Mouse (Mus musculus) frontal cortex, adult (tissue): ENCODE measurements around the gene Pip4k2a.

ENCODE experiments used
- ATAC-seq: cut with Nextera tagmentation; 2 replicates; pipeline ENCODE4 v1.9.2; 2017; ENCODE audit warnings: mild to moderate bottlenecking, moderate library complexity, mixed read lengths; ENCODE audit not compliant: low TSS enrichment

The Pip4k2a gene

GRCm38 (mm10) chr2:18979675-18980074, 18.3 kb downstream of the Pip4k2a start:
- peak; percentile 93 for ATAC-seq

GRCm38 (mm10) chr2:18979046-18979445, 18.9 kb downstream of the Pip4k2a start:
- no peak for ATAC-seq

- ATAC-seq: no peak
Measured at GRCm38 (mm10) chr2:18977201-18977805, 20.6 kb downstream of the Pip4k2a start.

GRCm38 (mm10) chr2:18976175-18976574, 21.8 kb downstream of the Pip4k2a start:
- ATAC-seq: no peak

- ATAC-seq: no peak
Measured at GRCm38 (mm10) chr2:18974882-18975645, 22.9 kb downstream of the Pip4k2a start.

GRCm38 (mm10) chr2:18971564-18971963, 26.4 kb downstream of the Pip4k2a start:
- ATAC-seq: no peak

- no peak for ATAC-seq
Measured at GRCm38 (mm10) chr2:18970461-18970860, 27.5 kb downstream of the Pip4k2a start.

- no peak for ATAC-seq
Measured at GRCm38 (mm10) chr2:18969066-18969681, 28.8 kb downstream of the Pip4k2a start.

GRCm38 (mm10) chr2:18967451-18968063, 30.4 kb downstream of the Pip4k2a start:
- no peak for ATAC-seq

GRCm38 (mm10) chr2:18966566-18966965, 31.4 kb downstream of the Pip4k2a start:
- ATAC-seq: no peak

GRCm38 (mm10) chr2:18965950-18966349, 32.0 kb downstream of the Pip4k2a start:
- no peak for ATAC-seq

- no peak for ATAC-seq
Measured at GRCm38 (mm10) chr2:18965108-18965507, 32.8 kb downstream of the Pip4k2a start.

GRCm38 (mm10) chr2:18963286-18964040, 34.5 kb downstream of the Pip4k2a start:
- ATAC-seq: no peak

- ATAC-seq: no peak
Measured at GRCm38 (mm10) chr2:18962502-18962901, 35.4 kb downstream of the Pip4k2a start.

GRCm38 (mm10) chr2:18960376-18960973, 37.5 kb downstream of the Pip4k2a start:
- no peak for ATAC-seq

- no peak for ATAC-seq
Measured at GRCm38 (mm10) chr2:18959558-18959957, 38.4 kb downstream of the Pip4k2a start.

- ATAC-seq: no peak
Measured at GRCm38 (mm10) chr2:18959008-18959407, 38.9 kb downstream of the Pip4k2a start.

GRCm38 (mm10) chr2:18958501-18958900, 39.4 kb downstream of the Pip4k2a start:
- no peak for ATAC-seq

- ATAC-seq: no peak
Measured at GRCm38 (mm10) chr2:18958044-18958443, 39.9 kb downstream of the Pip4k2a start.

GRCm38 (mm10) chr2:18957459-18957858, 40.5 kb downstream of the Pip4k2a start:
- no peak for ATAC-seq

- ATAC-seq: no peak
Measured at GRCm38 (mm10) chr2:18956945-18957344, 41.0 kb downstream of the Pip4k2a start.
